Mouse (Mus musculus) gastrocnemius, postnatal 36 days (tissue): ENCODE data around the gene Prcd. TPM values are rescaled to one million over a fixed set of nuclear protein-coding genes. Genes with fewer than 3 reads are reported as not detected.
A peak's percentile ranks its signal among the peaks of the same experiment; 100 is the strongest.

Source experiments
- DNase-seq, 2 experiments: peaks; one replicate each; pipeline ENCODE4 v3.0.0; 2022
- intact Hi-C: fragments of 180-260 bp; cut with DNase I; formaldehyde crosslinking; loops from one replicate; pipeline ENCODE4 v1.15.1; 2025
- total RNA-seq, 2 experiments: library from RNA; stranded (reverse); gene quantifications; 2 replicates each; pipeline ENCODE4 v1.2.3; 2021

The Prcd gene
- total RNA-seq, 2 experiments from 2014 or later = 0.46 to 0.74 TPM

DNA sequence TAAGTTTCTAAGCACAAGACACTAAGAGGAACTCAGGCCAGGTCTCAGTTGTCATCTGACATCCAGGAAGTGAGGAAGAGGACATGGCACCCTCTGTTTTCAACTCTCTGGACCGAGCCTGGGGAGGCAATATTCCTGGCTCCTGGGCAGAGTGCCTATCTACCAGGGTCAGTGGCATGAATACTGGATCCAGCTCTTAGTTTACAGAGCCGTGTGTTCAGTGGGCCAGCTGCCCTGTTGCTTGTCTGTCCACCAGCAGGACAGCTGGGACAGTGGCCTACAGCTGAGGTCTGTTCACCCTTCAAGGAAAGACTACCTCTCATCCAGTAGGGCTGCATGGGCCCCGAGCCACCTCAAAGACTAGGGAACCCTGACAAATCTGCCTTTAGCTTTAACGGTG is 27.8 kb downstream of the Prcd start:
- DNase-seq = no peak

DNA sequence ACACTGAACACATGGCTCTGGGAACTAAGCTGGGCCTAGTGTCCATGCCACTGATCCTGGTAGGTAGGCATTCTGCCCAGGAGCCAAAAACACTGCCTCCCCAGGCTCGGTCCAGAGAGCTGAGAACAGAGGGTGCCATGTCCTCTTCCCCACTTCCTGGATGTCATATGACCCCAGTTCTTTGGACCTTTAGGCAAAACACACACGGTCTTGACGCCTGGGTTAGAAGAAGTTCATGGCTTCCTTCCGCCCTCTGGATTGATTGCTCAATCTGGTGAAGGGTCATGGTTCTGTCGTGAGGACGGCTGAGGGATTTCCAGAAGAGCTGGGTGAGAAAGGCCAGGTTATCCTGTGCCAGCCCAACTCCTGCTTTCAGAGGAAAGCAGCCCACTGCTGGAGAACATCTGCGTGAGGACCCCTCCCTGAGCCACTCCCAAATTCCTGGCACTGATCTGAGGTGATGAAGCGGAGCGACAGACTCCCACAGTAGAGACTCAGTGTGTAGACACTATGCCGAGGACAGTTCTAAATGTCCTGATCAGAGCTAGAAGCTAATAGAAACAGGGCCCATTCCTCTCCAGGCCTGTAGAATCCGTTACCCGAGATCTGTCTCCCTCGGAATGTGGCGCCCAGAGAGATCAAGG is 29.3 kb downstream of the Prcd start:
- no peak for DNase-seq
- intact Hi-C loops = no loop called here

More for the DNA sequence above, 27.8 kb downstream of the Prcd start:
- intact Hi-C loops = no loop called here

DNA sequence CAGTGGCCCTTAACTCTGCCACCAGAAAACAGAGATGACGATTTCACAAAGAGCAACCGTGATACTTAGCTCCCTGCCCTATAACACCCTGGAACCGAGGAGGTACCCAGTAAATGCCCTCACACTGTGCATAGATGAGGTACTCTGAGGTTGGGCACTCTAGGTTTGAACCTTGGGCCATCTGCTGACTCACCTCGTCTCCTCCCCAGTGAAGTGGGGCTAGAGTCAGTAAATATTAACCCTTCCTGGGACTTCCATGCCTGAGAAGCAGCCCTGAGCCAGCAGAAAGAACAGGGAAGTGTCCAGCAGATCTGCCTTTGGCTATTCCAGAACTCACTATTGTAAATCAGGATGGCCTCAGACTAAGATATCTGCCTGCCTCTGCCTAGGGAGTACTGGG is 30.4 kb downstream of the Prcd start:
- DNase-seq = no peak
- intact Hi-C loops = no loop called here

DNA sequence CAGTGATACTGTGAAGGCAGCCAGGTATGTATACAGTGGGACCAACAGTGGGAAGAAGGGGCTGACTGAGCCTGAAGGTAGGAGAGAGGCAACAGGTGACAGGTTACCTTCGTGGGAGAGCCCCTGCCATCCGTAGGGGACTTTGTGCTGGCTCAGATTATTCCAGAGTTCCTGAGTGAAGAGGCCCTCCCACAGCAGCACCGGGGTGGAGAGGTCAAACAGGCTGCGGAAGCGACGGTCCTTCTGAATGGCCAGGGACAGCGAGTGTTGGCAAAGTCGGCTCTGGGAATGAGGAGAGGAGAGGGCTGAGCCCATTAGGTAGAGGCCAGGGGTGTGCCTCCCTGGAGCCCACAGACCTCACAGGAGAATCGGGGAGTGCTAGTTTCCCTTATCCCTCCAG is 32.4 kb downstream of the Prcd start:
- no peak for DNase-seq
- intact Hi-C loops = no loop called here

DNA sequence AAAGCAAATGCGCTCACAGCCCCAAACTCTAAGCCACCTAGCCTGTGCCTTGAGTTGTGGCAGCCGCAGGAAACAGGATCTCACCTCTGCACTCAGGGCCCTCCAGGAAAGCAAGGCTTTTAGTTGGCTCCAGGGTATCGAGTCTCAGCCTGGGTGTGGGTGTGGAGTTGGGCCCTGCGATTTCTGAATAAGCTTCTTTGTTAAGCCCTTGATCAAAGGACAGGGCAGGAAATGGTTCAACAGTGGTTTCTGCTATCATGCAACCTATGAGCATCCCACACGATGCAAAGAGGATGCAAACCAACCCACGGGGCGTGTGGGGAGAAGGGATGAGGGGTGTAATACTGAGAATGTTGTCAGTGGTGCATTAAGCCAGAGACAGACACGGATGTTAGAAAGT is 34.6 kb downstream of the Prcd start:
- intact Hi-C loops = no loop called here
- DNase-seq = no peak

GRCm38 (mm10) chr11:116689622-116690021 is 36.3 kb downstream of the Prcd start:
- intact Hi-C loops = loop anchor here (5.0 kb wide), 1 partner anchor 43 kb away; no protein-coding TSS in a partner anchor
- DNase-seq = no peak

DNA sequence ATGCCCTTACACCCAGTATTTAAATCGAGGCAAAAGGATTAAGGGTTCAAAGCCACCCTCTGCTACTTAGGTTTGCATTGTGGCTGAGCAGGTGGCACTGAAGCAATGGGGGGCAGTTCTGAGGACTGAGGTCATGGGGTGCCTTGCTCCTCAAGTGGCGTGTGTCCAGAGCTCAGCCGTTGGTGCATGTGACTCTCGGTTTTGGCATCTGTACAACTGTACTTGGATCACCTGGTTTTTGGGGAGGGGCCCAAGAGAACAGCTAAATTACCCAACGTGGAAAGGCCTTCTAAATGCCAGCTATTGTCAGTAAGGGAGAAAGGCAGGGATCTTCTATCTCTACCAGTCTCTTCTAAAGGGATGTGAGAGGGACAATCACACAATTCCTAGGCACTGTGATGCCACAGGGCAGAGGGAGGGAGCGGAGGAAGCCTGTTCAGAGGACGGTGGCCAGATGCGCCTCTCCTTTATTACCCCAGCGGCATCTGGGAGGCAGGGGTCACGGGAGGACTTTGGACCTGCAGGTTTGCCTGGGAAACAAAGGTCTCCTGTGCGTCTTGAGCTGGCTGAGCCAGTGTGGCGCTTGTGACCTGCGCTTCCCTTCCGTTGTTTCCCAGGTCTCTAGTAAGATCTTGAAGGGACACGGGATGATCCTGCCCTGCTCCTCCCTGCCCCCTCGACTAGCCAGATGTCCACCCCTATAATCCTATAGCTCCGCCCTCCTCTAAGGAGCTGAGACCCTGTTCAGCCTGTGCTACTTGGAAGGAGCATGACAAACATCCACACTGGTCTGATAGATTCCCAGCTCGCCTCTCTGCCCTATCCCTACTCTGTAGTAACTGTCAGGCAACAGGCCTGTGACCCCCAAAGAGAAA is 37.6 kb downstream of the Prcd start:
- DNase-seq = no peak
- intact Hi-C loops = loop anchor here (5.0 kb wide), 1 partner anchor 41 kb away; no protein-coding TSS in a partner anchor

DNA sequence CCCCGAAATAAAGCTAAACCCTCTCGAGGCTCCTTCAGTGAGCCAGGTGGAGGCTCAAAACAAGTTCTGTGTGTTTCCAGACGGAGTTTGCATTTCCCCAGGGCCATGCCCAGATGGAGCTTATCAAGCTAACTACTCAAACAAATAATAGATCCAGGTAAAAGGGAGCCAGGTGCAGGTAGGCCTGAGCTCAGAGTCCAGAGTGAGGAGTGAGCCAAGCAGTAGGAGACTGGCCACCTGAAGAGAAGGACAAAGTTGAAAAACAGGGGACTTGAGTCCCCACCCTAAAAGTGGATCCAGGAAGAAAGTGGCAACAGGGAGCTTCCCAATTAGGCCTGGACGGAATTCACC is 40.5 kb downstream of the Prcd start:
- DNase-seq = no peak
- intact Hi-C loops = loop anchor here (5.0 kb wide), 1 partner anchor 38 kb away; no protein-coding TSS in a partner anchor

GRCm38 (mm10) chr11:116694250-116695193 is 41.2 kb downstream of the Prcd start:
- peak; percentile 31 to 35 for DNase-seq
- intact Hi-C loops = loop anchor here (5.0 kb wide), 1 partner anchor 38 kb away; no protein-coding TSS in a partner anchor

DNA sequence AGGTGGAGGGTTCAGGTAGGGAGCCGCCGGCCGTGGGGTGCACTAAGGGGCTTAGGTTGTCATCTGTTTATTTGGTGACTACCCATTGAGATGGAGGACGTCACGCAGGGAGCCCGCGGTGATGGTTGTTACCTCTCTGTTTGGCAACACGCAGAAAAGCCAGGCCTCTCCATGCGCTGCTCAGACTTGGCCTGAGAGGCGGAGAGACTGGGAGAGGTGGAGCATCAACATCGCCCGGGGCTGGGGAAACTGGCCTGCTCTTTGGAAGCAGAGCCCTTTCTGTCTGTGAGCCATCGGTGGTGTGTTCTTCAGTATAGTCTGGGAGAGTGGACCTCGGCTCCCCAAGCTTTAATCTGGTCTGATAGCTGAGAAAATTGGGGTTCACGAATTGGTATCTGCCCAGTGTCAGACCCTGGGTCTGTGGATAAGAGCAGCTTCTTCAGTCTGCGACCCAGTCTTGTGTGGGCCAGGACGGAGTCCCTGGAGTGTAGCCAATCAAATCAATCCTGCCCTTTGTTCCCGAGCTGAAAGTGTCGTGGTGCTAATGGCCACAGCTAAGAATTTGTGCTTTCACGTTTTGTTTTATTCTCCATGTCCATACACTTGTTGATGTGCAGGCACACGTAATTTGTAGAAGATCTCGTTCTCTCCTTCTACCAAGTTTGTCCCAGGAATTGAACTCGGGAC is 42.0 kb downstream of the Prcd start:
- intact Hi-C loops = no loop called here
- no peak for DNase-seq

- intact Hi-C loops = no loop called here
- DNase-seq = no peak
Observed at GRCm38 (mm10) chr11:116696426-116696825, 43.1 kb downstream of the Prcd start.

DNA sequence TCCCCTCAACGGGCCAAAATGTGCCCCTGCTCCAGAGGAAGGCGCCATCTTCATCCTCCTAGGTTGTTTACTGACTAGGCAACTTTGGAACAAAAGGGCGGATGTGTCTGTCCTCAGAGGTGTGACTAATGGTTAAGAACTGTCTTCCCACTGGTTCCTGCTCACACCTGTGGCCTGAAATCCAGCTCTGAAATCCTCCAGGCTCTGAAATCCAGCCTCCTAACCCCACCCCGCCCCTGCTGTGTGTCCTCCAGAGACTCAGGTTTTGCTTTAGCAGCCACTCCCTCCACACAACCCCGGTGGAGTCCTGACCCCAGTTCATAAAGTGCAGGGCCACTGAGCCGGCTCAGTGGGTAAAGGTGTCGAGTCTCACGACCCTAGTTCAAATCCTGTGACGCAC is 44.2 kb downstream of the Prcd start:
- DNase-seq = no peak
- intact Hi-C loops = no loop called here

- intact Hi-C loops = no loop called here
- DNase-seq = no peak
Observed at GRCm38 (mm10) chr11:116701377-116701841, 48.1 kb downstream of the Prcd start.

DNA sequence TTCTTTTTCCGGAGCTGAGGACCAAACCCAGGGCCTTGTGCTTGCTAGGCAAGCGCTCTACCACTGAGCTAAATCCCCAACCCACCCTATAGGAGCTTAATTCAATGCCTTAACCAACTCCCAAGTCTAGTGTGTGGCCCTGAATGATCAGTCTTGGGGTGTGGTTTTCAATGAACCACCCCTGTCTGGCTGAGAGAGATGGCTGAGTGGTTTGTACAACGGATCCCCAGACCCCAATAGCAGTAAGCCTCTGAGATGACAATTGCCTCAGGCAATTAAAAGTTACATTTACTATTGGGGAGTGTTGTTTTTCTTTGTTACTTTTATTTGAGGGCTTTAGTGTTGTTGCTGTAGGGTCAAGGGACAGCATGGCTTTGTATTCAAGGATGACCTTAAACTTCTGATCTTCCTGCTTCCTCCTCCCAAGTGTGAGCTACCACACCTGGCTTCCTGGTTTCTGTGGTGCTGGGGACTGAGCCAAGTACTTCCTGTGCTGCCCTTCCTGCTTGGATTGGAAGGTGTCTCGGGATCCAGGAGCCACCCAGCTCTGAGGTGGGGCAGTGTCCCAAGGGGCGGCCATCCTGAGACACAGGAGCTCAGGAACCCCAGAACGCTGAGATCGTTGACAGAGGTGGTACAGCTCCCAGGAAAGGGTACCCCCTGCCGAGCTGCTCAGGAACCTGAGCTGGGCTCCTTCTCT is 51.2 kb downstream of the Prcd start:
- no peak for DNase-seq
- intact Hi-C loops = no loop called here

DNA sequence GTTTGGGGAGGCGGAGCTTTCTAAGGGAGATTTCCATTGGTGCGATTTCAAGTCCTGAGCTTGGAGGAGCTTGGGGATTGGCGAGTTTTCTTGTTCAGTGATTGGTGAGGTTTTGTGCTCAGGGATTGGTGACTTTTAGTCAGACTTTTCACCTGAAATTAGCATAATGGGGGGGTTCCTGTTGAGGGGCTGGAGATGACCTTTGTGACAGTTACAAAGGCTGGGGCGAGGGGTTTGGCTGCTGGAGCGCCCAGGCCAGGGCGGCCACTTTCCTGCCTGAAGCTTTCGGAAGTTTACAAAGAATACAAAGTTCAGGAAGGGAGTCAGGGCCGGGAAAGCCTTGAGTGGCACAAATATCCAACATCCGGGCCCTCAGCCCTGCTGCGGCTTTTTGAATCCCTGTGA is 51.9 kb downstream of the Prcd start:
- intact Hi-C loops = no loop called here
- DNase-seq = no peak

- intact Hi-C loops = no loop called here
- DNase-seq = no peak
Observed at GRCm38 (mm10) chr11:116706363-116706762, 53.0 kb downstream of the Prcd start.

DNA sequence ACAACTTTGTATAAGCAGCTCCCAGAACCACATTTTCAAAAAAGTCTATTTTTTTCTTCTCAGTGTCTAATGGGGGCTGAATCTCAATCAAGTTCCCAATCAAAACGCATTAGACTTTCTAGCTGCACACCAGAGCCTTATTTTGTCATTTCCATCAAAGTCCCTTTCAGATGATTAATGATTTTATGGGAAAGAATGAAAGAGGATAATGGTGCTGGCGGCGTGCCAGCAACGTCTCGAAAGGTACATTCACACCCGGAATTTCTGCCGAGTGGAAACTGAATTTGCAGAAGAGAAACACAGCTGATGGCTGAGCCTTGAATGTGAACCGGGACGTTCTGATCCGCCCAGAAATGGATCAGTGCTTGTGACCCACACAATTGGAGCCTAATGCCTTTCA is 56.8 kb downstream of the Prcd start:
- DNase-seq = no peak
- intact Hi-C loops = no loop called here

DNA sequence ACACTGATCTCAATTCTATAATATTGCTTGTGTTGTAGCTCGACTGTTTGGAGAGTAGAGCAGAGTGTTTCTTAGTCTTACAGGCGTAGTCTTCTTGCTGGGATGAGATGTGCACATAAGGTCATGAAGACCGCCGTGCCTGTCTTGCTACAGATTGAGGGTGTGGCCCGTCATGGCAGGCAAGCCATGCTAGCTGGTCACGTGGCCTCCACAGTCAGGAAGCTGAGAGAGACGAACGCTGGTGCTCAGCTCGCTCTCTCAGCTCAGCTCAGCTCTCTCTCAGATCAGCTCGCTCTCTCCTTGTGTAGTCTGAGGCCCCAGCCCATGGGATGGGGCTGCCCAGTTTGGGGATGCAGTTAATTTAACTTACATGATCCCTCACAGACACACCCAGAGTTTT is 57.5 kb downstream of the Prcd start:
- intact Hi-C loops = no loop called here

GRCm38 (mm10) chr11:116714052-116714451 is 60.7 kb downstream of the Prcd start:
- no peak for DNase-seq
- intact Hi-C loops = no loop called here

More for the DNA sequence above, 57.5 kb downstream of the Prcd start:
- no peak for DNase-seq
